Mouse (Mus musculus) MEL (cell line): Measurements from ENCODE around the gene Zfp319.

Experiments
- MXI1 ChIP-seq: IDR thresholded peaks from 2 replicates; pipeline ENCODE4 v1.6.1; 2011; ENCODE audit warnings: mild to moderate bottlenecking, low read depth, low read length, improper control_type of control experiment
- POLR2A ChIP-seq, 2 experiments: IDR thresholded peaks; 2 replicates each; pipeline ENCODE4 v1.6.1; 2011 to 2012; ENCODE audit warnings: low read length in 2 of 2, mild to moderate bottlenecking in 2 of 2, control low read depth in 1 of 2, improper control_type of control experiment in 1 of 2, low read depth in 1 of 2, moderate library complexity in 1 of 2; ENCODE audit not compliant: control insufficient read depth in 1 of 2, insufficient read depth in 1 of 2, poor library complexity in 1 of 2
- USF1 ChIP-seq: IDR thresholded peaks from 2 replicates; pipeline ENCODE4 v1.6.1; 2014; ENCODE audit warnings: low read depth, mild to moderate bottlenecking, inconsistent platforms, low read length, improper control_type of control experiment, moderate library complexity

GRCm38 (mm10) chr8:95348811-95349630 is 17.3 kb upstream of the Zfp319 start:
- TF ChIP-seq MXI1 (no peak), POLR2A (IDR thresholded peaks at IDR 0.05; ENCODE audit: control insufficient read depth in 1 of 2, insufficient read depth in 1 of 2, low read depth in 1 of 2, low read length in 2 of 2, poor library complexity in 1 of 2) (no peak), USF1 (no peak)
